11 mouse cellular contexts compared by ENCODE assay signal in genomic region chr9:102861789-102862188, GRCm38 (mm10). TPM values are rescaled to one million over a fixed set of nuclear protein-coding genes. Genes with fewer than 3 reads are reported as not detected.
DNase-seq lines count a peak whose midpoint lies in the region; ATAC-seq and TF ChIP-seq lines count a peak whose summit lies in the region.
"Had no signal": no experiment of that assay in that cellular context is flagged by ENCODE, and none has a peak within 500 bp of the region (broad histone marks: within the 10 kb centered on the region; RNA-seq: fewer than 3 reads in every experiment).

No protein-coding gene starts in this region.

- H3K27ac ChIP-seq in liver, adult 2 months (replicated peaks; ENCODE audit: insufficient read depth, low read depth, low read length) = 0 out of 2 replicates have a peak overlapping the region, but pooled peaks have one; percentile 13
- H3K27ac ChIP-seq in intestine, embryonic 16.5 days (ENCODE audit: low read length) = peak overlapping the region; percentile 57
- H3K27ac ChIP-seq in liver, embryonic 15.5 days (replicated peaks) = no peak overlapping the region
- H3K27ac ChIP-seq: forebrain, embryonic 13.5 days had no signal

- 0 out of 2 replicates have a peak, but pooled peaks cover 6% of the 10 kb centered on the region for H3K9me3 ChIP-seq in intestine, embryonic 16.5 days (ENCODE audit: control insufficient read depth, low read length)
- no peaks in the 10 kb centered on the region for H3K9me3 ChIP-seq in liver, embryonic 15.5 days (replicated peaks)
- H3K9me3 ChIP-seq: forebrain, embryonic 13.5 days had no signal

- H3K27me3 ChIP-seq in liver, adult 2 months (ENCODE audit: control insufficient read depth, insufficient read depth, low read length) = no peaks in the 10 kb centered on the region
- H3K27me3 ChIP-seq in intestine, embryonic 16.5 days (replicated peaks; ENCODE audit: control insufficient read depth, insufficient read depth, low read length) = no peaks in the 10 kb centered on the region
- H3K27me3 ChIP-seq in liver, embryonic 15.5 days = no peaks in the 10 kb centered on the region
- H3K27me3 ChIP-seq: forebrain, embryonic 13.5 days had no signal

- no peak overlapping the region for H3K4me2 ChIP-seq in intestine, embryonic 16.5 days (ENCODE audit: low read depth, low read length)
- no peak overlapping the region for H3K4me2 ChIP-seq in liver, embryonic 15.5 days
- H3K4me2 ChIP-seq: forebrain, embryonic 13.5 days had no signal

- peak; percentile 36 for ATAC-seq in intestine, embryonic 16.5 days
- ATAC-seq in liver, embryonic 15.5 days (ENCODE audit: insufficient read depth) = 0 out of 2 replicates have a peak, but pooled peaks have one; percentile 14
- ATAC-seq: forebrain, embryonic 13.5 days had no signal

- no peak for TF ChIP-seq POLR2A in liver, adult 2 months (IDR thresholded peaks at IDR 0.05; ENCODE audit: extremely low read depth, insufficient read depth, low read length)

- peaks cover 7% of the 10 kb centered on the region for H3K4me1 ChIP-seq in liver, adult 2 months (ENCODE audit: control insufficient read depth, insufficient read depth, low read length)
- peaks cover 66% of the 10 kb centered on the region for H3K4me1 ChIP-seq in intestine, embryonic 16.5 days (ENCODE audit: control insufficient read depth, insufficient read depth, low read length)
- H3K4me1 ChIP-seq in liver, embryonic 15.5 days (replicated peaks) = peaks cover 37% of the 10 kb centered on the region

- DNase-seq in liver, adult 2 months (ENCODE audit: extremely low read depth, low read depth, low spot score) = peak; percentile 43
- no peak for DNase-seq in liver
- peak; percentile 76 for DNase-seq in kidney, adult 9 months
- DNase-seq in urinary bladder, postnatal 4 days (ENCODE audit: low spot score in 2 of 2) = no peak
- DNase-seq in layer of hippocampus, postnatal 10 days (ENCODE audit: low spot score in 2 of 2) = no peak
- DNase-seq: cerebellum, adult 8-10 months; right cerebral cortex, adult 18-20 months; thymus, adult 18-20 months had no signal

- peak overlapping the region; percentile 22; the same call in 1 of the 2 replicates for H3K9ac ChIP-seq in liver, adult 2 months (ENCODE audit: low read depth, low read length)
- 0 out of 2 replicates have a peak overlapping the region, but pooled peaks have one; percentile 43 for H3K9ac ChIP-seq in intestine, embryonic 16.5 days (ENCODE audit: low read depth, low read length)
- no peak overlapping the region for H3K9ac ChIP-seq in liver, embryonic 15.5 days
- H3K9ac ChIP-seq: forebrain, embryonic 13.5 days had no signal

- no peak for TF ChIP-seq CTCF in liver, adult 2 months (IDR thresholded peaks at IDR 0.05; ENCODE audit: low read depth, low read length)

- peaks cover 21% of the 10 kb centered on the region; the same call in 1 of the 2 replicates for H3K79me2 ChIP-seq in liver, adult 2 months (ENCODE audit: control insufficient read depth, insufficient read depth, low read length)

- no peak overlapping the region for H3K4me3 ChIP-seq in liver, adult 2 months (ENCODE audit: insufficient read depth, low read depth, low read length)
- H3K4me3 ChIP-seq in intestine, embryonic 16.5 days (ENCODE audit: low read length) = no peak overlapping the region
- no peak overlapping the region for H3K4me3 ChIP-seq in liver, embryonic 15.5 days (replicated peaks)
- H3K4me3 ChIP-seq: forebrain, embryonic 13.5 days had no signal

- H3K36me3 ChIP-seq in liver, adult 2 months (ENCODE audit: control insufficient read depth, insufficient read depth, low read length) = peaks cover 4% of the 10 kb centered on the region
- no peaks in the 10 kb centered on the region; the same call in 1 of the 2 replicates for H3K36me3 ChIP-seq in intestine, embryonic 16.5 days (ENCODE audit: control insufficient read depth, insufficient read depth, low read length)
- H3K36me3 ChIP-seq in liver, embryonic 15.5 days (replicated peaks) = no peaks in the 10 kb centered on the region

- WGBS in liver, adult 2 months = 38% methylated on average over 7 of the region's 7 CpGs
- WGBS in intestine, embryonic 16.5 days = 64% methylated on average over 7 of the region's 7 CpGs
- 72% methylated on average over 7 of the region's 7 CpGs for WGBS in liver, embryonic 15.5 days (ENCODE audit: insufficient replicate concordance)

RNA-seq across cellular contexts. Expression of gene Ryk, which starts 27.1 kb away (rescaled TPM):
- 26.6 and 27.9 TPM in 2 replicates for total RNA-seq in liver, adult 2 months (2014; rRNA removed)
- 16.6 and 17.2 TPM in 2 replicates for polyA plus RNA-seq in liver, adult 2 months (2012; rRNA removed)
- 13.5 and 14.4 TPM in 2 replicates for polyA plus RNA-seq in intestine, embryonic 16.5 days (2015; fragmentation: Nextera tagmentation; extraction: Ambion mirVana)
- polyA plus RNA-seq in liver, embryonic 15.5 days (2015; fragmentation: Nextera tagmentation; extraction: Ambion mirVana) = 3.8 and 4.9 TPM in 2 replicates
- 10 to 100 TPM; 36.2 to 38.6 TPM for total RNA-seq in layer of hippocampus, postnatal 10 days (2021)

Comparison
In these comparisons a context has a peak if more than half of its experiments do, and no peak if none do; other contexts are left out.
1. DNase-seq: peak in liver, adult 2 months (single experiment) and kidney, adult 9 months (single experiment); none in liver (single experiment), urinary bladder, postnatal 4 days (0 of 2) and layer of hippocampus, postnatal 10 days (0 of 2).